Mouse (Mus musculus) neural tube, embryonic 14.5 days (tissue): Measurements from ENCODE around the gene Nanos2. TPM values are rescaled to one million over a fixed set of nuclear protein-coding genes. Genes with fewer than 3 reads are reported as not detected.

Experiments
- ATAC-seq: fragments of 200-750 bp; cut with Nextera tagmentation; 2 replicates; pipeline ENCODE4 v1.8.0; 2017; ENCODE audit warnings: low read depth, mild to moderate bottlenecking, moderate TSS enrichment, moderate library complexity
- H3K27ac ChIP-seq: fragments of 300-500 bp; sonication (generic); 2 replicates; pipeline ENCODE4 v1.5.1; 2014; ENCODE audit warnings: low read depth, mild to moderate bottlenecking, control low read depth, low read length, moderate library complexity, mixed read lengths
- H3K27me3 ChIP-seq: fragments of 300-500 bp; sonication (generic); 2 replicates; pipeline ENCODE4 v1.6.1; 2014; ENCODE audit warnings: low read length; ENCODE audit not compliant: control insufficient read depth, insufficient read depth
- H3K36me3 ChIP-seq: fragments of 300-500 bp; sonication (generic); 2 replicates; pipeline ENCODE4 v1.6.1; 2014; ENCODE audit warnings: low read length, mixed read lengths; ENCODE audit not compliant: control insufficient read depth, insufficient read depth
- H3K4me1 ChIP-seq: fragments of 300-500 bp; sonication (generic); 2 replicates; pipeline ENCODE4 v1.6.1; 2014; ENCODE audit warnings: low read length; ENCODE audit not compliant: control insufficient read depth, insufficient read depth
- H3K4me2 ChIP-seq: fragments of 300-500 bp; sonication (generic); 2 replicates; pipeline ENCODE4 v1.6.1; 2014; ENCODE audit warnings: mild to moderate bottlenecking, low read depth, low read length, control low read depth
- H3K4me3 ChIP-seq: fragments of 300-500 bp; sonication (generic); 2 replicates; pipeline ENCODE4 v1.5.1; 2014; ENCODE audit warnings: low read depth, low read length, control low read depth, mixed read lengths
- H3K9ac ChIP-seq: fragments of 300-500 bp; sonication (generic); replicated peaks from 2 replicates; pipeline ENCODE4 v1.6.1; 2014; ENCODE audit warnings: low read depth, mild to moderate bottlenecking, control low read depth, low read length, mixed read lengths
- H3K9me3 ChIP-seq: fragments of 300-500 bp; sonication (generic); 2 replicates; pipeline ENCODE4 v1.6.1; 2016; ENCODE audit warnings: low read length; ENCODE audit not compliant: control insufficient read depth
- WGBS: fragments of 180-500 bp; shearing (Covaris S2); extraction: QIAGEN DNeasy Blood & Tissue Kit; methylation state at CpG from one replicate; pipeline ENCODE4 v1.1.7; 2014; 5-methylcytosine and 5-hydroxymethylcytosine counted together
- polyA plus RNA-seq: library from polyadenylated mRNA; unstranded; fragments of >200 nt; fragmentation: Nextera tagmentation; extraction: Ambion mirVana; gene quantifications from 2 replicates; pipeline ENCODE4 v1.2.1, GENCODE M21; 2014

Gene Nanos2
- polyA plus RNA-seq, 1 experiment from 2014 or later, result 1.1 TPM

GRCm38 (mm10) chr7:18958384-18958766 lies 28.8 kb upstream of the Nanos2 start:
- ATAC-seq, result no peak
- peak overlapping the region; percentile 69; the same call in 1 of the 2 replicates for H3K27ac ChIP-seq
- H3K36me3 ChIP-seq, result peaks cover 20% of the 10 kb centered on the region
- H3K9me3 ChIP-seq, result no peaks in the 10 kb centered on the region
- no peaks in the 10 kb centered on the region for H3K27me3 ChIP-seq
- peak overlapping the region; percentile 49 for H3K4me2 ChIP-seq
- 5% methylated on average over 20 of the region's 21 CpGs for WGBS
- peak overlapping the region; percentile 24 for H3K4me3 ChIP-seq
- H3K9ac ChIP-seq, result peak overlapping the region; percentile 44
- peaks cover 29% of the 10 kb centered on the region for H3K4me1 ChIP-seq

- Histone ChIP-seq H3K9ac (no peak overlapping the region), H3K27ac (no peak overlapping the region), H3K4me1 (peaks cover 30% of the 10 kb centered on the region), H3K4me2 (no peak overlapping the region), H3K4me3 (no peak overlapping the region), H3K36me3 (peaks cover 15% of the 10 kb centered on the region), H3K27me3 (no peaks in the 10 kb centered on the region), H3K9me3 (no peaks in the 10 kb centered on the region)
- no peak for ATAC-seq
- WGBS, result 62% methylated on average over 8 of the region's 8 CpGs
Measured at GRCm38 (mm10) chr7:18959446-18959845, 27.8 kb upstream of the Nanos2 start.

GRCm38 (mm10) chr7:18962171-18962792 lies 24.9 kb upstream of the Nanos2 start:
- no peak overlapping the region for H3K9ac ChIP-seq
- H3K9me3 ChIP-seq, result no peaks in the 10 kb centered on the region
- H3K4me3 ChIP-seq, result peak overlapping the region; percentile 18; the same call in 1 of the 2 replicates
- no peak for ATAC-seq
- H3K27ac ChIP-seq, result no peak overlapping the region
- H3K27me3 ChIP-seq, result no peaks in the 10 kb centered on the region
- H3K36me3 ChIP-seq, result peaks cover 9% of the 10 kb centered on the region
- peak overlapping the region; percentile 36; the same call in 1 of the 2 replicates for H3K4me2 ChIP-seq
- peaks cover 29% of the 10 kb centered on the region for H3K4me1 ChIP-seq
- 3% methylated on average over 17 of the region's 17 CpGs for WGBS

- H3K4me1 ChIP-seq, result peaks cover 24% of the 10 kb centered on the region
- H3K27ac ChIP-seq, result no peak overlapping the region
- H3K27me3 ChIP-seq, result no peaks in the 10 kb centered on the region
- peak overlapping the region; percentile 18; the same call in 1 of the 2 replicates for H3K4me3 ChIP-seq
- no peak overlapping the region for H3K9ac ChIP-seq
- ATAC-seq, result no peak
- H3K4me2 ChIP-seq, result peak overlapping the region; percentile 36
- H3K9me3 ChIP-seq, result no peaks in the 10 kb centered on the region
- 3% methylated on average over 20 of the region's 20 CpGs for WGBS
- peaks cover 4% of the 10 kb centered on the region for H3K36me3 ChIP-seq
Measured at GRCm38 (mm10) chr7:18962795-18963194, 24.4 kb upstream of the Nanos2 start.

GRCm38 (mm10) chr7:18963294-18963843 lies 23.8 kb upstream of the Nanos2 start:
- no peak overlapping the region for H3K4me3 ChIP-seq
- ATAC-seq, result no peak
- no peaks in the 10 kb centered on the region for H3K9me3 ChIP-seq
- peaks cover 19% of the 10 kb centered on the region for H3K4me1 ChIP-seq
- no peaks in the 10 kb centered on the region for H3K27me3 ChIP-seq
- H3K9ac ChIP-seq, result no peak overlapping the region
- no peak overlapping the region; the same call in 1 of the 2 replicates for H3K4me2 ChIP-seq
- 5% methylated on average over 19 of the region's 19 CpGs for WGBS
- peaks cover 3% of the 10 kb centered on the region; the same call in 1 of the 2 replicates for H3K36me3 ChIP-seq
- H3K27ac ChIP-seq, result no peak overlapping the region

GRCm38 (mm10) chr7:18965312-18965711 lies 21.9 kb upstream of the Nanos2 start:
- no peak overlapping the region for H3K4me3 ChIP-seq
- no peak overlapping the region for H3K4me2 ChIP-seq
- no peaks in the 10 kb centered on the region; the same call in 1 of the 2 replicates for H3K36me3 ChIP-seq
- no peaks in the 10 kb centered on the region for H3K27me3 ChIP-seq
- WGBS, result 85% methylated on average over 5 of the region's 5 CpGs
- H3K9me3 ChIP-seq, result no peaks in the 10 kb centered on the region
- H3K27ac ChIP-seq, result no peak overlapping the region
- H3K4me1 ChIP-seq, result peaks cover 19% of the 10 kb centered on the region
- ATAC-seq, result no peak
- H3K9ac ChIP-seq, result no peak overlapping the region

- WGBS, result 10% methylated on average over 8 of the region's 8 CpGs
Measured at GRCm38 (mm10) chr7:18967603-18968002, 19.6 kb upstream of the Nanos2 start.

GRCm38 (mm10) chr7:18970956-18971355 lies 16.2 kb upstream of the Nanos2 start:
- no peaks in the 10 kb centered on the region; the same call in 1 of the 2 replicates for H3K4me1 ChIP-seq
- H3K4me3 ChIP-seq, result no peak overlapping the region
- no peak overlapping the region for H3K9ac ChIP-seq
- H3K9me3 ChIP-seq, result no peaks in the 10 kb centered on the region
- no peaks in the 10 kb centered on the region for H3K36me3 ChIP-seq
- no peak overlapping the region for H3K4me2 ChIP-seq
- ATAC-seq, result no peak
- no peaks in the 10 kb centered on the region for H3K27me3 ChIP-seq
- H3K27ac ChIP-seq, result no peak overlapping the region
- 94% methylated on average over 3 of the region's 3 CpGs for WGBS

More at GRCm38 (mm10) chr7:18967603-18968002, 19.6 kb upstream of the Nanos2 start:
- peak; percentile 65 for ATAC-seq
- no peak overlapping the region for H3K27ac ChIP-seq
- no peak overlapping the region for H3K4me2 ChIP-seq
- no peaks in the 10 kb centered on the region for H3K9me3 ChIP-seq
- no peaks in the 10 kb centered on the region for H3K27me3 ChIP-seq
- H3K4me3 ChIP-seq, result no peak overlapping the region
- H3K9ac ChIP-seq, result no peak overlapping the region
- H3K36me3 ChIP-seq, result no peaks in the 10 kb centered on the region
- H3K4me1 ChIP-seq, result peaks cover 9% of the 10 kb centered on the region

- ATAC-seq, result no peak
- Histone ChIP-seq H3K36me3 (no peaks in the 10 kb centered on the region), H3K27me3 (no peaks in the 10 kb centered on the region), H3K9me3 (no peaks in the 10 kb centered on the region), H3K27ac (no peak overlapping the region), H3K9ac (no peak overlapping the region), H3K4me3 (no peak overlapping the region), H3K4me1 (no peaks in the 10 kb centered on the region), H3K4me2 (no peak overlapping the region)
- WGBS, result 83% methylated on average over 9 of the region's 9 CpGs
Measured at GRCm38 (mm10) chr7:18978381-18978780, 8.8 kb upstream of the Nanos2 start.
